Mouse (Mus musculus): ENCODE measurements around the gene 1700030K09Rik. TPM values are rescaled to one million over a fixed set of nuclear protein-coding genes. Genes with fewer than 3 reads are reported as not detected.
A peak's percentile ranks its signal among the peaks of the same experiment; 100 is the strongest.

Gene 1700030K09Rik
- total RNA-seq, 2 experiments from 2014 or later = 10.3 to 15.1 TPM

GRCm38 (mm10) chr8:72499521-72500284 lies 56.0 kb downstream of the 1700030K09Rik start:
- intact Hi-C loops (cut with DNase I) = no loop called here

GRCm38 (mm10) chr8:72500521-72500931 lies 56.8 kb downstream of the 1700030K09Rik start:
- intact Hi-C loops (cut with DNase I) = no loop called here
- no peak for DNase-seq (ENCODE audit: low spot score in 2 of 2)

More at GRCm38 (mm10) chr8:72499521-72500284, 56.0 kb downstream of the 1700030K09Rik start:
- DNase-seq (ENCODE audit: low spot score in 2 of 2) = no peak

GRCm38 (mm10) chr8:72504137-72504536 lies 60.5 kb downstream of the 1700030K09Rik start:
- peak; percentile 38 to 52 for DNase-seq (ENCODE audit: low spot score in 2 of 2)
- intact Hi-C loops (cut with DNase I) = no loop called here

- no peak for DNase-seq (ENCODE audit: low spot score in 2 of 2)
These were observed 61.1 kb downstream of the 1700030K09Rik start for GRCm38 (mm10) chr8:72504637-72505314.

GRCm38 (mm10) chr8:72507505-72507904 lies 63.8 kb downstream of the 1700030K09Rik start:
- intact Hi-C loops (cut with DNase I) = no loop called here
- DNase-seq (ENCODE audit: low spot score in 2 of 2) = no peak

More at GRCm38 (mm10) chr8:72504637-72505314, 61.1 kb downstream of the 1700030K09Rik start:
- intact Hi-C loops (cut with DNase I) = no loop called here

Small RNA genes lying within 50 kb of the gene (microRNA-seq; reads per million reads assigned to microRNA genes)
- gene Mir7068 = 4.3 reads per million, percentile 12 among the genes with 10 or more reads in this experiment

Other genes with a start within 250 kb of the 1700030K09Rik start
- gene Cib3, start 231.0 kb upstream of the 1700030K09Rik start, total RNA-seq (2021) = not detected
- gene Gm11034, start 230.2 kb upstream of the 1700030K09Rik start, total RNA-seq (2021) = not detected
- gene Fam32a, start 224.2 kb upstream of the 1700030K09Rik start, total RNA-seq (2021) = 10 to 100 TPM; 57.2 to 59.3 TPM
- 10 to 100 TPM; 75.3 to 84.9 TPM for gene Ap1m1, start 203.9 kb upstream of the 1700030K09Rik start, total RNA-seq (2021)
- 1 to 10 TPM; 5.2 to 6.4 TPM for gene Gm10282, start 138.6 kb upstream of the 1700030K09Rik start, total RNA-seq (2021)
- gene Klf2, start 124.8 kb upstream of the 1700030K09Rik start, total RNA-seq (2021) = 10 to 100 TPM; 13.5 to 22.2 TPM
- gene Eps15l1, start 22.4 kb upstream of the 1700030K09Rik start, total RNA-seq (2021) = 10 to 100 TPM; 60.0 to 75.6 TPM
- under 1 TPM; 0.61 to 0.81 TPM for gene Calr3, start within 50 bp of the 1700030K09Rik start, total RNA-seq (2021)
- 10 to 100 TPM; 59.7 to 76.4 TPM for gene Cherp, start 31.3 kb downstream of the 1700030K09Rik start, total RNA-seq (2021)
- gene Slc35e1, start 48.7 kb downstream of the 1700030K09Rik start, total RNA-seq (2021) = 10 to 100 TPM; 50.9 to 53.5 TPM
- 10 to 100 TPM in 1 of 2 experiments, 1 to 10 TPM in 1; 9.6 to 10.7 TPM for gene Med26, start 104.4 kb downstream of the 1700030K09Rik start, total RNA-seq (2021)
- gene Smim7, start 127.2 kb downstream of the 1700030K09Rik start, total RNA-seq (2021) = 100 to 1,000 TPM; 111 to 128 TPM
- gene Tmem38a, start 128.2 kb downstream of the 1700030K09Rik start, total RNA-seq (2021) = 100 to 1,000 TPM; 121 to 137 TPM
- gene Nwd1, start 202.8 kb downstream of the 1700030K09Rik start, total RNA-seq (2021) = 10 to 100 TPM; 40.5 to 48.4 TPM